Mouse (Mus musculus) kidney, postnatal 36 days (tissue): Measurements from ENCODE around the gene 0610030E20Rik.

ENCODE experiments used
- DNase-seq, 2 experiments: peaks; one replicate each; pipeline ENCODE4 v3.0.0; 2021 to 2022; ENCODE audit warnings: mixed read lengths in 2 of 2

The 0610030E20Rik gene

GRCm38 (mm10) chr6:72396837-72397251, 49.7 kb downstream of the 0610030E20Rik start:
- no peak for DNase-seq

- DNase-seq: no peak
Measured at GRCm38 (mm10) chr6:72399967-72400366, 52.9 kb downstream of the 0610030E20Rik start.

- peak; percentile 86 to 92 for DNase-seq
Measured at GRCm38 (mm10) chr6:72401875-72402274, 54.8 kb downstream of the 0610030E20Rik start.
